Mouse (Mus musculus): ENCODE data around the gene Eda. TPM values are rescaled to one million over a fixed set of nuclear protein-coding genes. Genes with fewer than 3 reads are reported as not detected.

Gene Eda
- total RNA-seq (2021): 1 to 10 TPM; 2.0 to 2.2 TPM

- DNase-seq (ENCODE audit: low spot score): peak; percentile 75
- intact Hi-C loops (cut with DNase I): no loop called here
Measured at GRCm38 (mm10) chrX:99975250-99975984, at the start of gene Eda. Gene Eda (plus strand): TSS chrX:99975606.

- DNase-seq (ENCODE audit: low spot score): no peak
- intact Hi-C loops (cut with DNase I): no loop called here
Measured at GRCm38 (mm10) chrX:99961002-99961401, 14.4 kb upstream of the Eda start.

GRCm38 (mm10) chrX:99970111-99970510, 5.3 kb upstream of the Eda start:
- intact Hi-C loops (cut with DNase I): no loop called here
- DNase-seq (ENCODE audit: low spot score): no peak

GRCm38 (mm10) chrX:99974381-99974780, 1.0 kb upstream of the Eda start:
- intact Hi-C loops (cut with DNase I): no loop called here
- DNase-seq (ENCODE audit: low spot score): peak; percentile 9

- intact Hi-C loops (cut with DNase I): no loop called here
- DNase-seq (ENCODE audit: low spot score): no peak
Measured at GRCm38 (mm10) chrX:99974803-99975202, 603 bp upstream of the Eda start.

GRCm38 (mm10) chrX:99975985-99976924, 849 bp downstream of the Eda start:
- peak; percentile 5 for DNase-seq (ENCODE audit: low spot score)
- intact Hi-C loops (cut with DNase I): no loop called here

GRCm38 (mm10) chrX:99978354-99978753, 2.9 kb downstream of the Eda start:
- no peak for DNase-seq (ENCODE audit: low spot score)
- intact Hi-C loops (cut with DNase I): loop anchor here (2.0 kb wide), 1 partner anchor 126 kb away; no protein-coding TSS in a partner anchor

GRCm38 (mm10) chrX:99993434-99993833, 18.0 kb downstream of the Eda start:
- intact Hi-C loops (cut with DNase I): no loop called here
- no peak for DNase-seq (ENCODE audit: low spot score)

- intact Hi-C loops (cut with DNase I): no loop called here
- DNase-seq (ENCODE audit: low spot score): no peak
Measured at GRCm38 (mm10) chrX:99999342-99999741, 23.9 kb downstream of the Eda start.

- DNase-seq (ENCODE audit: low spot score): no peak
- intact Hi-C loops (cut with DNase I): no loop called here
Measured at GRCm38 (mm10) chrX:100118362-100118761, 143.0 kb downstream of the Eda start.

- intact Hi-C loops (cut with DNase I): no loop called here
- no peak for DNase-seq (ENCODE audit: low spot score)
Measured at GRCm38 (mm10) chrX:100195286-100195685, 219.9 kb downstream of the Eda start.

- intact Hi-C loops (cut with DNase I): no loop called here
- DNase-seq (ENCODE audit: low spot score): no peak
Measured at GRCm38 (mm10) chrX:100313652-100314051, 338.2 kb downstream of the Eda start.

GRCm38 (mm10) chrX:100314172-100314902, 338.9 kb downstream of the Eda start:
- DNase-seq (ENCODE audit: low spot score): no peak
- intact Hi-C loops (cut with DNase I): no loop called here

- no peak for DNase-seq (ENCODE audit: low spot score)
- intact Hi-C loops (cut with DNase I): no loop called here
Measured at GRCm38 (mm10) chrX:100340687-100341086, 365.3 kb downstream of the Eda start.

- no peak for DNase-seq (ENCODE audit: low spot score)
- intact Hi-C loops (cut with DNase I): no loop called here
Measured at GRCm38 (mm10) chrX:100344433-100344832, 369.0 kb downstream of the Eda start.

- intact Hi-C loops (cut with DNase I): no loop called here
- DNase-seq (ENCODE audit: low spot score): no peak
Measured at GRCm38 (mm10) chrX:100356974-100357373, 381.6 kb downstream of the Eda start.

GRCm38 (mm10) chrX:100389887-100390286, 414.5 kb downstream of the Eda start:
- no peak for DNase-seq (ENCODE audit: low spot score)
- intact Hi-C loops (cut with DNase I): no loop called here

- DNase-seq (ENCODE audit: low spot score): no peak
- intact Hi-C loops (cut with DNase I): loop anchor here (2.0 kb wide), 1 partner anchor 540 kb away; no protein-coding TSS in a partner anchor
Measured at GRCm38 (mm10) chrX:100392304-100392703, 416.9 kb downstream of the Eda start.

GRCm38 (mm10) chrX:100394223-100394861, 418.9 kb downstream of the Eda start:
- intact Hi-C loops (cut with DNase I): no loop called here
- DNase-seq (ENCODE audit: low spot score): no peak

GRCm38 (mm10) chrX:100395026-100395425, 419.6 kb downstream of the Eda start:
- intact Hi-C loops (cut with DNase I): loop anchor here (5.0 kb wide), 1 partner anchor 87 kb away; no protein-coding TSS in a partner anchor
- DNase-seq (ENCODE audit: low spot score): no peak

Measured in heart, postnatal 25 days (tissue).